Mouse (Mus musculus): ENCODE measurements at regions not wholly inside any gene's neighbourhood (a gene's known extent, or its start where the extent isn't known, plus 50 kb on each side); places are given as distances from the start of the nearest gene placed in this dataset.

GRCm38 (mm10) chr8:34392981-34393828 is 281.7 kb upstream of the Gm10131 start:
- TF ChIP-seq CTCF (IDR thresholded peaks at IDR 0.05; ENCODE audit: borderline replicate concordance, insufficient read depth, low read depth, low read length), result no peak
- no peak for TF ChIP-seq POLR2A (IDR thresholded peaks at IDR 0.05; ENCODE audit: borderline replicate concordance, insufficient read depth, low read length)
